Mouse (Mus musculus): ENCODE results near the gene Grin2c. TPM values are rescaled to one million over a fixed set of nuclear protein-coding genes. Genes with fewer than 3 reads are reported as not detected.

Gene Grin2c
- polyA plus RNA-seq, 1 experiment from 2014 or later: not detected

DNA sequence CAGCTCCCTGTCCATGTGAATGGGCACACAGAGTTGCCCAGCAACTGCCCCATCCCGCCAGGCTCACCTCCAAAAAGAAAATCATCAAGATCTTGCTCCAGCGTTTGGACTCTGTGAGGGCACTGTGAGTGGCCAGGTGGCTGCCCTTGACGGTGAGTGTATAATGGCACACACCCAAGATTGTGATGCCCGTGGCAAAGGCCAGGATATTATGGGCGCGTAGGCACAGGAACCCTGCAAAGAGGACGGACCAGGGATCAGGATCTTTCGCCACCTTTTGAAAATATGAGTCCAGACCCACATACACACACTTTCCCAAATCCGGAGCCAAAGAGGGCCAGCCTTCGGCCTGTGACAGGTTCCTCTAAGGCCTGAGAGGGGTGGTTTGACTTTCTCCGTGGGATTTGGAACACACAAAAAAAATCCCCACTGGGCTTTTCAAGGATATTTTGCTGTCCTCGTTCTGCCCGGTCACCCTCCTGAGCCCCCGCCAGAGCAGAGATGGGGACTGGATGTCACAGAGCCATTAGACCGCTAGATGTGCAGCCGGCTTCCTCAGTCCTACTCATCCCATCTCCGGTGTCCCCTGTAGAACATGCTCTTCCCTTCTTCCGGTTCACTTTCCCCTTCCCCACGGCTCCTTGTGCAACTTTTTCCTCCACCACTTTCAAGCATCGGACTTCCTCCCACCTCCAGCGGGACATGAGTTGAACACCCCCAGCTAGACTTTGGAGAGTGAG lies 29.6 kb upstream of the Grin2c start:
- Histone ChIP-seq H3K4me2 (replicated peaks; ENCODE audit: low read depth, low read length) (peak overlapping the region; percentile 61), H3K9ac (replicated peaks; ENCODE audit: low read length) (peak overlapping the region; percentile 61), H3K9me3 (ENCODE audit: low read length) (no peaks in the 10 kb centered on the region), H3K27ac (ENCODE audit: low read length) (no peak overlapping the region), H3K36me3 (ENCODE audit: insufficient read depth, low read length) (no peaks in the 10 kb centered on the region), H3K27me3 (ENCODE audit: insufficient read depth, low read length) (peaks cover 23% of the 10 kb centered on the region), H3K4me1 (ENCODE audit: insufficient read depth, low read length) (peaks cover 10% of the 10 kb centered on the region; the same call in 1 of the 2 replicates), H3K4me3 (ENCODE audit: low read length) (peak overlapping the region; percentile 44)
- ATAC-seq (ENCODE audit: low FRiP score, low TSS enrichment): no peak
- WGBS: 54% methylated on average over 21 of the region's 21 CpGs

DNA sequence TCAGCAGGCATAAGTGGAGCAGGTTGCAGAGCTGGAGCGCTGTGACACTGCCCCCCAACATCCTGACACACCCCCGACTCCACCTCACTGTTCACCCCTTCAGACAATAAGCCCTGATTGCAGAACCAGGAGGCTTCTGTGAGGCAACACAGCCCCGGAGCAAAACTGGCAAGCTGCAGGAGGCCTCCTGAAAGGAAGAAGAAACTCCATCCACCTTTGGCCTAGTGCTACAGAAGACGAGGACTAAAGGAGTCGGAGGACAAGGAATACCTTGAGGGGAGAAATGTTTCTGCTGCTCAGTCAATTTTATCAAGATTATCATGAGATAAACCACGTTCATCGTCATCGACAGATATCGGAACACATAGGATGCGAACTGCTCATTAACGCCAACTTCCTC lies 28.9 kb upstream of the Grin2c start:
- no peak overlapping the region for H3K4me3 ChIP-seq (ENCODE audit: low read length)
- peaks cover 23% of the 10 kb centered on the region for H3K27me3 ChIP-seq (ENCODE audit: insufficient read depth, low read length)
- no peaks in the 10 kb centered on the region for H3K9me3 ChIP-seq (ENCODE audit: low read length)
- no peak for ATAC-seq (ENCODE audit: low FRiP score, low TSS enrichment)
- WGBS: 80% methylated on average over 11 of the region's 11 CpGs
- peaks cover 14% of the 10 kb centered on the region for H3K4me1 ChIP-seq (ENCODE audit: insufficient read depth, low read length)
- no peak overlapping the region for H3K27ac ChIP-seq (ENCODE audit: low read length)
- no peaks in the 10 kb centered on the region for H3K36me3 ChIP-seq (ENCODE audit: insufficient read depth, low read length)
- H3K9ac ChIP-seq (replicated peaks; ENCODE audit: low read length): no peak overlapping the region
- H3K4me2 ChIP-seq (replicated peaks; ENCODE audit: low read depth, low read length): no peak overlapping the region

DNA sequence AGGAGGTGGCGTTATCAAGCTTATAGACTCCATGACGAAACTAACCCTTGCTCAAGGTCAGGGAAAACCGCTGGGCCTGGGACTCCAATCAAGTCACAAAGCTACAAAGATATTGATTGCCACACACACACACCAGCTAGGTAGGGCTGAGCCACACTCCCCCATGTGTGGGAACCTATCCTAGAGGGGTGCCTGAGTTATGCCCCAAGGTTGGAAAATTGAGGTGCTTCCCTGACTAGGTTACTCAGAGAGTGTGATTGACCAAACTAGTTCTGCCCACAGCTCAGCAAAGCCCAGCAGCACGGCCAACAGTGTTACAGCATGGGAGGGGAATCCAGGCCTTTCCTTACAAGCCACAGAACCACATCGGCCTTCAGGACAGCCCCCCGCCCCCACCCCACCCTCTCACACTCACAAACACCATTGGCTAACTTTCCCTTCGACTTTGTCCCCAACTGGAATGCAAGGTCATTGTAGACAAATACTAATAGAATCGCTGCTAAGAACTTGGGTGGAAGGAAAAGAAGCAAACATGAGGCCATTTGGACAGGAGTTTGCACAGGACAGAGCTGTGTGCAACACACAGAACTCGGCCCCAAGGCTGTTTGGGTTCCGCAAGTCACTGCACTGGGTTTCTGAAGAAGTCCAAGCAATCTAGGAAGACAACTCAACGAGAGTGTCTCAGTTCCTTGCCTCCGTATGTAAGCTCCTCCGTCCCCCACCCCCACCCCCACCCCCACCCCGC lies 25.8 kb upstream of the Grin2c start:
- no peak for ATAC-seq (ENCODE audit: low FRiP score, low TSS enrichment)
- 60% methylated on average over 14 of the region's 14 CpGs for WGBS
- Histone ChIP-seq H3K36me3 (ENCODE audit: insufficient read depth, low read length) (no peaks in the 10 kb centered on the region), H3K4me1 (ENCODE audit: insufficient read depth, low read length) (peaks cover 17% of the 10 kb centered on the region), H3K27ac (ENCODE audit: low read length) (0 out of 2 replicates have a peak overlapping the region, but pooled peaks have one; percentile 10), H3K9ac (replicated peaks; ENCODE audit: low read length) (no peak overlapping the region), H3K4me3 (ENCODE audit: low read length) (no peak overlapping the region), H3K4me2 (replicated peaks; ENCODE audit: low read depth, low read length) (no peak overlapping the region), H3K27me3 (ENCODE audit: insufficient read depth, low read length) (peaks cover 9% of the 10 kb centered on the region), H3K9me3 (ENCODE audit: low read length) (no peaks in the 10 kb centered on the region)

DNA sequence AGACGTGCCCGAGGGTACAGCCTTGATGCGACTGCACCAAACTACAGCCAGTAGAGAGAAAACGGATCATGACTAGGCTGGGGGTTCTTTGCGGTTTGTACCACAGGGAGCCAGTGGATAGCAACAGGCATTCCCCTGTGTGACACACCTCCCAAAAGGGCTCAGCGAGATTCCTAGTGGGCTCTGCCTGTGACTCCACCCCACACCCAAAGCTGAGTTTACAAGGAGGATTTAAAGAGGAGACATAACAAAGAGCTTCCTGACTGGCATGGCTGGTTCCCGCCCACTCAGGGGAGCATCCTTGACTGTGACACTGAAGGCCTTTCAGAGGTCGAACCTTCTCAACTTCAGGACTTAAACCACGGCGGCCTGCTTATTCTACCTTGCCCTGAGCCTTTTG lies 24.5 kb upstream of the Grin2c start:
- H3K27ac ChIP-seq (ENCODE audit: low read length): no peak overlapping the region
- WGBS: 77% methylated on average over 10 of the region's 10 CpGs

DNA sequence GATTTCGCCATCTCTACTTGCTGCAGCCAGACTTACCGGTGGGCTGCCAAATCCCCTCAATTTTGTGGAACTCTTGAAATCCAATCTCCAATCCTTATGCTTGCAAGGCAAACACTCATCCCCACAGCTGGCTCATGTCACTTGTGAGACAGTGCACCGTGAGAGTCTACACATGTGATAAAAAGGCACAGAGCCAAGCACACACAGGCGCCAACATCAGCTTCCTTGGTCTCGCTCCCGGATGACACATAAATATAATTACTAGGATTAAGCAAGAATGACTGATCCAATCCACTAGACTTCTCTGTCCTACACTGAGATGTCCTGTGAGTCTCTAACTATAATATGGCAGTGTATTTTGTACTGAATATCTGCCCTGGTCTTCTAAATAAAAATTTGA lies 23.9 kb upstream of the Grin2c start:
- Histone ChIP-seq H3K36me3 (ENCODE audit: insufficient read depth, low read length) (no peaks in the 10 kb centered on the region), H3K4me3 (ENCODE audit: low read length) (no peak overlapping the region), H3K4me2 (replicated peaks; ENCODE audit: low read depth, low read length) (no peak overlapping the region), H3K9ac (replicated peaks; ENCODE audit: low read length) (no peak overlapping the region), H3K27ac (ENCODE audit: low read length) (no peak overlapping the region), H3K27me3 (ENCODE audit: insufficient read depth, low read length) (no peaks in the 10 kb centered on the region), H3K4me1 (ENCODE audit: insufficient read depth, low read length) (peaks cover 9% of the 10 kb centered on the region; the same call in 1 of the 2 replicates), H3K9me3 (ENCODE audit: low read length) (no peaks in the 10 kb centered on the region)
- WGBS: 49% methylated on average over 6 of the region's 6 CpGs
- no peak; the same call in 1 of the 2 replicates for ATAC-seq (ENCODE audit: low FRiP score, low TSS enrichment)

More for the DNA sequence above, 24.5 kb upstream of the Grin2c start:
- Histone ChIP-seq H3K4me2 (replicated peaks; ENCODE audit: low read depth, low read length) (no peak overlapping the region), H3K36me3 (ENCODE audit: insufficient read depth, low read length) (no peaks in the 10 kb centered on the region), H3K9me3 (ENCODE audit: low read length) (no peaks in the 10 kb centered on the region), H3K9ac (replicated peaks; ENCODE audit: low read length) (no peak overlapping the region), H3K27me3 (ENCODE audit: insufficient read depth, low read length) (no peaks in the 10 kb centered on the region), H3K4me1 (ENCODE audit: insufficient read depth, low read length) (peaks cover 9% of the 10 kb centered on the region; the same call in 1 of the 2 replicates), H3K4me3 (ENCODE audit: low read length) (no peak overlapping the region)
- no peak for ATAC-seq (ENCODE audit: low FRiP score, low TSS enrichment)

DNA sequence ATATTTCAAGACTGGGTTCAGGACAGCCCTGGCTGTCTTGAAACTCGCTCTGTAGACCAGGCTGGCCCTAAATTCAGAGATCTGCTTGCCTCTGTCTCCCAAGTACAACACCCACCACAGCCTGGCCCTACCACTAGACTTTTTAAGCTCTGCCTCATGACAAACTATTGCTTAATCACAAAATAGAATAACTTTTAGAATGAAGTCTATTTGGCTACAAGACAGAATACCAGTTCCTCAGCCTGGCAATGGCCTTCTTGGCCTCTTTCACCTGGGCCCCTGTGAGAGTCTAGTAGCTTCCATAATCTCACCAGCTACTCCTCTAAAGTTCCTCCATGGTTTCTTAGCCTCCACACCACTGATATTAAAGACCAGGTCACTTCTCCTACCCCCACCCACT lies 23.3 kb upstream of the Grin2c start:
- WGBS: 76% methylated on average over 1 of the region's 1 CpGs
- H3K27me3 ChIP-seq (ENCODE audit: insufficient read depth, low read length): no peaks in the 10 kb centered on the region
- no peak overlapping the region for H3K4me2 ChIP-seq (replicated peaks; ENCODE audit: low read depth, low read length)
- no peak for ATAC-seq (ENCODE audit: low FRiP score, low TSS enrichment)
- no peak overlapping the region for H3K4me3 ChIP-seq (ENCODE audit: low read length)
- no peak overlapping the region for H3K27ac ChIP-seq (ENCODE audit: low read length)
- no peaks in the 10 kb centered on the region for H3K9me3 ChIP-seq (ENCODE audit: low read length)
- no peaks in the 10 kb centered on the region for H3K36me3 ChIP-seq (ENCODE audit: insufficient read depth, low read length)
- H3K4me1 ChIP-seq (ENCODE audit: insufficient read depth, low read length): peaks cover 9% of the 10 kb centered on the region; the same call in 1 of the 2 replicates
- no peak overlapping the region for H3K9ac ChIP-seq (replicated peaks; ENCODE audit: low read length)

DNA sequence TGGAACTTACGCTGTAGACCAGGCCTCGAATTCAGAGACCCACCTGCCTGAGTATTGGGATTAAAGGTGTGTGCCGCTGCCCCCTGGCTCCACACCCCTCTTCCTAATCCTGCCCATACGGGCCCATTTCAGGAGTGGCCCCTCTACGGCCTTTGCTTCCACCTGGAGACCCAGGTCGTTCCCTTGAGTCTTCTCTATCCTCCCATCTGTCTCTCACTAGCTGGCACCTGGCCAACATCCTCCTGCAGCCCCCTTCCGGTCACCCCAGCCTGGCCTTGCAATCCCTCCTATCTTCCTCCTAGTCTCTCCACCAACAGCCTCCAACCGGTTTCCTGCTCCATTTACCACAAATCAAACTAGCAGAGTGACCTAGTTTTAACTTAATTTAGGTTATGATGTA lies 22.8 kb upstream of the Grin2c start:
- Histone ChIP-seq H3K4me2 (replicated peaks; ENCODE audit: low read depth, low read length) (no peak overlapping the region), H3K4me1 (ENCODE audit: insufficient read depth, low read length) (peaks cover 9% of the 10 kb centered on the region; the same call in 1 of the 2 replicates), H3K9me3 (ENCODE audit: low read length) (no peaks in the 10 kb centered on the region), H3K36me3 (ENCODE audit: insufficient read depth, low read length) (no peaks in the 10 kb centered on the region), H3K4me3 (ENCODE audit: low read length) (no peak overlapping the region), H3K27ac (ENCODE audit: low read length) (no peak overlapping the region), H3K27me3 (ENCODE audit: insufficient read depth, low read length) (no peaks in the 10 kb centered on the region), H3K9ac (replicated peaks; ENCODE audit: low read length) (no peak overlapping the region)
- WGBS: 63% methylated on average over 8 of the region's 8 CpGs
- no peak for ATAC-seq (ENCODE audit: low FRiP score, low TSS enrichment)

DNA sequence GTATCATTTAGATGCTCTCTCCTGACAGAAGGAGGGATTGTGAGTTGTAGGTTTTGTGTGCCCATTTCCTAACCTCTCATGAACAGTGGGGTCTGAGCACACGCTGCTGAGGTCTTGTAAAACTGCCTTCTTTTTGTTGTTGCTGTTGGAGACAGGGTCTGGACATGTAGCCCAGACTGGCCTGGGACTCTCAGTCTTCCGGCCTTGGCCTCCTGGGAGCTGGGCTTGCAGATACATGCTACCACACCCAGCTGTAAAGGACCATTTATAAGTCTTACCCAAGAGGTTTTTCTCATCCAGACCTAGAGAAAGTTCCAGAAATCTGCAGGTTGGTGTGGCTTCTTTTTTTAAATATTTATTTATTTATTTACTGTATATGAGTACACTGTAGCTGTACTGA lies 21.3 kb upstream of the Grin2c start:
- 85% methylated on average over 2 of the region's 2 CpGs for WGBS
- Histone ChIP-seq H3K4me1 (ENCODE audit: insufficient read depth, low read length) (peaks cover 9% of the 10 kb centered on the region; the same call in 1 of the 2 replicates), H3K9me3 (ENCODE audit: low read length) (no peaks in the 10 kb centered on the region), H3K36me3 (ENCODE audit: insufficient read depth, low read length) (no peaks in the 10 kb centered on the region), H3K27ac (ENCODE audit: low read length) (no peak overlapping the region), H3K4me2 (replicated peaks; ENCODE audit: low read depth, low read length) (no peak overlapping the region), H3K9ac (replicated peaks; ENCODE audit: low read length) (no peak overlapping the region), H3K4me3 (ENCODE audit: low read length) (no peak overlapping the region), H3K27me3 (ENCODE audit: insufficient read depth, low read length) (no peaks in the 10 kb centered on the region)
- ATAC-seq (ENCODE audit: low FRiP score, low TSS enrichment): no peak

DNA sequence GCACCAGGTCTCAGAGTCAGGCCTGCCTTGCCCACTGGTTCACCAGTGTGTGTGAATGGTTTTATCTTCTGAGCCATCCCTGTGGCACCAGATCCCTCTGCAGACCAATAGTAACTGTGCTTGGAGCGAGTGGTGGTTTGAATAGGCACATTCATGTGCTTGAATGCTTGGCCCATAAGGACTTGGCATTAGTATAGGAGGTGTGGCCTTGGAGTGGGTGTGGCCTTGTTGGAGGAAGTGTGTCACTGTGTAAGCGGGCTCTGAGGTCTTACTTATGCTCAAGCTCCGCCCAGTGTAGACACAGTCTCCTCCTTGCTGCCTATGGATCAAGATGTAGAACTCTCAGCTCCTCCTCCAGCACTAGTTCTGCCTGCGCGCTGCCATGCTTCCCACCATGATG lies 20.3 kb upstream of the Grin2c start:
- H3K4me1 ChIP-seq (ENCODE audit: insufficient read depth, low read length): peaks cover 9% of the 10 kb centered on the region; the same call in 1 of the 2 replicates
- WGBS: 89% methylated on average over 5 of the region's 5 CpGs
- no peak overlapping the region for H3K4me3 ChIP-seq (ENCODE audit: low read length)
- H3K27ac ChIP-seq (ENCODE audit: low read length): no peak overlapping the region
- no peaks in the 10 kb centered on the region for H3K9me3 ChIP-seq (ENCODE audit: low read length)
- no peak for ATAC-seq (ENCODE audit: low FRiP score, low TSS enrichment)
- no peaks in the 10 kb centered on the region for H3K36me3 ChIP-seq (ENCODE audit: insufficient read depth, low read length)
- H3K4me2 ChIP-seq (replicated peaks; ENCODE audit: low read depth, low read length): no peak overlapping the region
- no peak overlapping the region for H3K9ac ChIP-seq (replicated peaks; ENCODE audit: low read length)
- no peaks in the 10 kb centered on the region for H3K27me3 ChIP-seq (ENCODE audit: insufficient read depth, low read length)

Measured in kidney, embryonic 16.5 days (tissue).